Mouse (Mus musculus): ENCODE measurements around the gene Kpnb1.

DNA sequence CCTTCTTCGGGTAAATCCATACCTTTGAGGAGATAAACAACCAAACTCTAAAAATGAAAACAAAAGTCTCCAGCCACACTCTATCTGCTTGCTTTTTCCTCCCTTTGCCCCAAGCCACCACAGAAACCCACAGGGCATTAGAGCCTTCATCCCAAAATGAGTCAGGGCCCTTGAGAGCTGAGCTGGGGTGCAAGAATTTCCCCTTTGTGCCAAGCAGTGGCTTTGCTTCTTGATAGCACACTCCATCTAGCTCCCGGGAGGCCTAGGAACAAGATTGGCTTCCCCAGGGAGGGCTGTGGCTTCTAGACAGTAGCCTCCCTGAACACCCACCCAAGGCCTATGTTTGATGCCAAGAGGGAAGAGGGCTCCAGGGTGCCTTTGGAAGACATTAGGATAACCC is 56.0 kb downstream of the Kpnb1 start:
- TF ChIP-seq CTCF (conservative IDR thresholded peaks at IDR 0.05; ENCODE audit: low read length) (no peak), NANOG (IDR thresholded peaks at IDR 0.05; ENCODE audit: borderline replicate concordance, low read length) (no peak)

Measured in E14TG2a.4 (cell line).